Mouse (Mus musculus) limb, embryonic 12.5 days (tissue): ENCODE results near the gene Trim37. TPM values are rescaled to one million over a fixed set of nuclear protein-coding genes. Genes with fewer than 3 reads are reported as not detected.

Experiments
- ATAC-seq: fragments of 200-750 bp; cut with Nextera tagmentation; 2 replicates; pipeline ENCODE4 v1.8.0; 2017; ENCODE audit warnings: low read depth, moderate TSS enrichment; ENCODE audit not compliant: insufficient number of reproducible peaks, insufficient read depth, low FRiP score, low TSS enrichment
- H3K27ac ChIP-seq: fragments of 300-500 bp; sonication (generic); 2 replicates; pipeline ENCODE4 v1.5.1; 2016; ENCODE audit warnings: mild to moderate bottlenecking, moderate library complexity
- H3K27me3 ChIP-seq: fragments of 300-500 bp; sonication (generic); 2 replicates; pipeline ENCODE4 v1.6.1; 2016; ENCODE audit warnings: mild to moderate bottlenecking, moderate library complexity
- H3K36me3 ChIP-seq: fragments of 300-500 bp; sonication (generic); 2 replicates; pipeline ENCODE4 v1.6.1; 2016; ENCODE audit warnings: mild to moderate bottlenecking, moderate library complexity
- H3K4me1 ChIP-seq: fragments of 300-500 bp; sonication (generic); replicated peaks from 2 replicates; pipeline ENCODE4 v1.6.1; 2016
- H3K4me2 ChIP-seq: fragments of 300-500 bp; sonication (generic); 2 replicates; pipeline ENCODE4 v1.6.1; 2016; ENCODE audit warnings: mild to moderate bottlenecking, moderate library complexity
- H3K4me3 ChIP-seq: fragments of 300-500 bp; sonication (generic); replicated peaks from 2 replicates; pipeline ENCODE4 v1.5.1; 2016; ENCODE audit warnings: mild to moderate bottlenecking
- H3K9ac ChIP-seq: fragments of 300-500 bp; sonication (generic); replicated peaks from 2 replicates; pipeline ENCODE4 v1.6.1; 2016; ENCODE audit warnings: mild to moderate bottlenecking, moderate library complexity
- H3K9me3 ChIP-seq: fragments of 300-500 bp; sonication (generic); 2 replicates; pipeline ENCODE4 v1.6.1; 2016; ENCODE audit warnings: mild to moderate bottlenecking, moderate library complexity
- WGBS: fragments of 180-500 bp; shearing (Covaris S2); methylation state at CpG from one replicate; pipeline ENCODE4 v1.1.7; 2016; 5-methylcytosine and 5-hydroxymethylcytosine counted together
- polyA plus RNA-seq: library from polyadenylated mRNA; unstranded; fragments of >200 nt; fragmentation: Nextera tagmentation; extraction: Ambion mirVana; gene quantifications from 2 replicates; pipeline ENCODE4 v1.2.1, GENCODE M21; 2016

Trim37 gene
- polyA plus RNA-seq, 1 experiment from 2014 or later = 35.1 TPM

DNA sequence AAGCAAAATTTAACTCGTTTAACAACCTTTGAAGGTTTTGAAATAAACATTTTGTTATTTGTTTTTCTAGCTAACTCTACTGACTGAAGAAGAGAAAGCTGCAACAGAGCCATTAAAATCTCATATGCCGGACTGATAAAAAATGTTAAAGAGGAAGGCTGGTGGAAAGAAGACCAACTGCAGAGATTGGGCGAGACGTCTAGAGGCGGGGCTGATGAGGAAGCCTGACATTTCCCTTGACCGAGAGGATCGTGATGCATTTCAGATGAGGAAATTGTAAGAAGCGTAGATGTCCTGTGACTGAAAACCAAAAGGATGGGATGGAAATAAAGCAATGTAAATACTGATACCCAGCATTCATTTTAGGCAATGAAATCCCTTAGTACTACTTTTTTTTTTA is 5.0 kb upstream of the Trim37 start:
- Histone ChIP-seq H3K27ac (no peak overlapping the region), H3K4me2 (no peak overlapping the region), H3K9me3 (no peaks in the 10 kb centered on the region), H3K4me1 (peaks cover 8% of the 10 kb centered on the region), H3K9ac (no peak overlapping the region), H3K27me3 (no peaks in the 10 kb centered on the region), H3K4me3 (no peak overlapping the region), H3K36me3 (peaks cover 71% of the 10 kb centered on the region)
- 87% methylated on average over 8 of the region's 8 CpGs for WGBS
- no peak for ATAC-seq

DNA sequence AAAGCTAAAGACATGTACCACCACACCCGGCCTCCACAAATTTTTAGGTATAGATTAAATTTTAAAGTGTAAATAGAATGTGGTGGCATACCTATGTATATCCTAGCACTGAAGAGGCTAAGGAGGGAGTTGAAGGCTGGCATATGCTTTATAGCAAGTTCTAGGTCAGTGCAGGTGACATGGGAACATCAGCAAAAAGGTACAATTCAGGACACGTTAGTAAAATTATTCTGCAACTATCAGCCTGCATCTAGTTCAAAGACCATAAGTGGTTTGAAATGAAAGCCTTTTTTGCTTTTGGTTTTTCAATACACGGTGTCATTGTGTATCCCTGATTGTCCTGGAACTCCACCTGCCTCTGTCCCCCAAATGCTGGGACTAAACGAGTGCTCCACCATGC is 1.3 kb upstream of the Trim37 start:
- Histone ChIP-seq H3K9me3 (no peaks in the 10 kb centered on the region), H3K9ac (no peak overlapping the region), H3K27ac (peak overlapping the region; percentile 89; the same call in 1 of the 2 replicates), H3K36me3 (peaks cover 43% of the 10 kb centered on the region), H3K4me2 (peak overlapping the region; percentile 74), H3K27me3 (no peaks in the 10 kb centered on the region), H3K4me1 (peaks cover 19% of the 10 kb centered on the region), H3K4me3 (peak overlapping the region; percentile 88)
- ATAC-seq = no peak
- 56% methylated on average over 4 of the region's 4 CpGs for WGBS

- Histone ChIP-seq H3K4me1 (peaks cover 19% of the 10 kb centered on the region), H3K4me3 (peak overlapping the region; percentile 88), H3K9me3 (no peaks in the 10 kb centered on the region), H3K27me3 (no peaks in the 10 kb centered on the region), H3K4me2 (peak overlapping the region; percentile 74), H3K36me3 (peaks cover 35% of the 10 kb centered on the region), H3K9ac (peak overlapping the region; percentile 75), H3K27ac (peak overlapping the region; percentile 89)
- 1% methylated on average over 12 of the region's 12 CpGs for WGBS
- ATAC-seq = no peak
These were observed 525 bp upstream of the Trim37 start for GRCm38 (mm10) chr11:87126281-87126823.

DNA sequence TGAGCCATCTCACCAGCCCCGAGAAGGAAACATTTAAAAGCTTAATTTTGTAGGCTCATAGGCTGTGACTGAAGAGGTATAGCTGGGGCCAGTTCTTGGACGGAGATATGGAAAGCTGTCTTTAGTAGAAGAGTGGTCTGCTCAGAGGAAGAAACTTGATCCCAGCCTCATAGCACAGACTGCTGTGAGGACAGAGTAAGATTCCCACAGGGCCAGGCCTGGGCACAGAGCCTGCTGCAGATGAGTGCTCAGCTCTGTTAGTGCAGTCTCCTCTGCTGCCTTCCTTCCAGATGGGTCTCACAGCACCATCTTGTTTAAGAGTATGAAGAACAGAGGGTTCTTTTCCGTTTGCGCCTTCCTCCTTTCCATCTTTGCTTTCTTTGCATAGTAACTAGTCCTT is 9.4 kb downstream of the Trim37 start:
- Histone ChIP-seq H3K4me1 (no peaks in the 10 kb centered on the region), H3K4me2 (no peak overlapping the region), H3K9me3 (no peaks in the 10 kb centered on the region), H3K27me3 (no peaks in the 10 kb centered on the region), H3K27ac (no peak overlapping the region), H3K36me3 (peaks cover 12% of the 10 kb centered on the region), H3K9ac (no peak overlapping the region), H3K4me3 (no peak overlapping the region)
- ATAC-seq = no peak
- WGBS = 91% methylated on average over 4 of the region's 4 CpGs

GRCm38 (mm10) chr11:87158012-87158411 is 31.1 kb downstream of the Trim37 start:
- no peaks in the 10 kb centered on the region for H3K27me3 ChIP-seq
- no peak overlapping the region for H3K4me2 ChIP-seq
- no peak overlapping the region for H3K9ac ChIP-seq
- no peaks in the 10 kb centered on the region for H3K4me1 ChIP-seq
- 94% methylated on average over 2 of the region's 2 CpGs for WGBS
- H3K4me3 ChIP-seq = no peak overlapping the region
- no peak for ATAC-seq
- H3K36me3 ChIP-seq = peaks cover 28% of the 10 kb centered on the region
- H3K27ac ChIP-seq = no peak overlapping the region
- no peaks in the 10 kb centered on the region for H3K9me3 ChIP-seq

- Histone ChIP-seq H3K4me2 (no peak overlapping the region), H3K9me3 (no peaks in the 10 kb centered on the region), H3K4me1 (no peaks in the 10 kb centered on the region), H3K27me3 (no peaks in the 10 kb centered on the region), H3K9ac (no peak overlapping the region), H3K4me3 (no peak overlapping the region), H3K36me3 (peaks cover 48% of the 10 kb centered on the region), H3K27ac (no peak overlapping the region)
- 89% methylated on average over 4 of the region's 4 CpGs for WGBS
- ATAC-seq = no peak
These were observed 35.8 kb downstream of the Trim37 start for GRCm38 (mm10) chr11:87162687-87163086.

DNA sequence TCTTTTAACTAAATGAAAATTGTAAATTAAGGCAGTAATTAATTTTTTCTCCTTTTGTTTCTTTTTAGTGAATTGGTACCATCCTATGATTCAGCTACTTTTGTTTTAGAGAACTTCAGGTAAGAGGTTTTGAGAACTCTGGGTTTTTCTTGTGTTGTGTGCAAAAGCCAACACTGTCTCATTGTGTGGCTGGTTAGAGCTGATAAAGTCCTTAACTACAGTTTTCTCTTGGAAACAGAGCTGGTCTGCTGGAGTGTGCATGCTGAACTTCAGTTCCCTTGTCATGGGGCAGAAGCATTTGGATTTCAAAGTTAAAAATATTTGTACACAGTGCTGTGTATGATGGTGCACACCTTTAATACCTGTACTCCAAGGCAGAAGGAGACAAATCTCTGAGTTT is 36.9 kb downstream of the Trim37 start:
- H3K4me2 ChIP-seq = no peak overlapping the region

DNA sequence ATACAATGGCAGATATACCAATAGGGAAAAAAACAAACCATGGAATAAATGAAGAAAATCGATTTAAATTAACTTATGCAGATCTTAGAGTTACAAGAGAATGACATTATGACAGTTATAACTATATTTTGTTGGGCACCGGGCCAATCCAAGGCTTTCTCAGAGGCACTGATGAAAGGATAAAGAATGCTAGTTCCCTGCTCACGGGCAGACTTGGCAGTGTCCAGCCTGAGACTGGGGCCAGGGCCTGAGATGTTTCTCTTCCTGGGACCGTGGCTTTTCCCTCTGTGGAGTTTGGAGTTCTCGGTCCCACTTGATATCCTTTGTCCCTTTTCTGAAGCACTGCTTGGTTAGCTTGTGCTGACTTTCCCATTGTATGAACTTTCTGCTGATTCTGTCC is 46.7 kb downstream of the Trim37 start:
- Histone ChIP-seq H3K36me3 (peaks cover 28% of the 10 kb centered on the region), H3K4me3 (no peak overlapping the region), H3K27ac (no peak overlapping the region), H3K4me2 (no peak overlapping the region), H3K9ac (no peak overlapping the region), H3K4me1 (no peaks in the 10 kb centered on the region), H3K9me3 (no peaks in the 10 kb centered on the region), H3K27me3 (no peaks in the 10 kb centered on the region)
- WGBS = 88% methylated on average over 5 of the region's 5 CpGs
- ATAC-seq = no peak

More for the DNA sequence above, 36.9 kb downstream of the Trim37 start:
- Histone ChIP-seq H3K27ac (no peak overlapping the region), H3K9ac (no peak overlapping the region), H3K4me3 (no peak overlapping the region), H3K9me3 (no peaks in the 10 kb centered on the region), H3K36me3 (peaks cover 58% of the 10 kb centered on the region), H3K4me1 (no peaks in the 10 kb centered on the region), H3K27me3 (no peaks in the 10 kb centered on the region)
- ATAC-seq = no peak

- no peak for ATAC-seq
- Histone ChIP-seq H3K9me3 (no peaks in the 10 kb centered on the region), H3K27me3 (no peaks in the 10 kb centered on the region), H3K4me2 (no peak overlapping the region), H3K27ac (no peak overlapping the region), H3K4me1 (no peaks in the 10 kb centered on the region), H3K36me3 (peaks cover 23% of the 10 kb centered on the region), H3K9ac (no peak overlapping the region), H3K4me3 (no peak overlapping the region)
- WGBS = 97% methylated on average over 4 of the region's 4 CpGs
These were observed 48.2 kb downstream of the Trim37 start for GRCm38 (mm10) chr11:87175031-87175430.

DNA sequence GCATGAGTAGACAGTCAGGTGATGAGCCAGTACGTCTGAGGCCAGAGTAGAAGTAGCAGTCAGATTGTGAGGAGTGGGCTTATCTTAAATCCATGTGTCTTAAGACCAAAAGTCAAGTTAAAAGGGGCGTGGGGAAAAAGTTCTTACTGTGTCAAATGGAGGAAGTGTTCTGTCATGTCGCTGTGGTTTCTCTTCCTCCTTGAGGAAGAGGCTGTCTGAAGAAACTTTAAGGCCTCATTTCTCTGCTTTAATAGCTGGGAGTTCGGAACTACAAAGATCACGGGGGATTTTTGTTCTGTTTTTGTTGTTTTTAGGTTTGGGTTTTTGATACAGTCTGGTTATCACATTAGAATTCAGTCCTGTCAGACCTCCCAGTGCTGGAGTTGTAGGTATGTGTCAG is 85.4 kb downstream of the Trim37 start:
- no peak for ATAC-seq
- Histone ChIP-seq H3K9ac (no peak overlapping the region), H3K36me3 (peaks cover 24% of the 10 kb centered on the region), H3K4me3 (no peak overlapping the region), H3K9me3 (no peaks in the 10 kb centered on the region), H3K4me2 (no peak overlapping the region), H3K27me3 (no peaks in the 10 kb centered on the region), H3K4me1 (no peaks in the 10 kb centered on the region), H3K27ac (no peak overlapping the region)
- WGBS = 84% methylated on average over 5 of the region's 5 CpGs

GRCm38 (mm10) chr11:87222686-87223085 is 95.8 kb downstream of the Trim37 start:
- Histone ChIP-seq H3K4me2 (no peak overlapping the region), H3K9me3 (no peaks in the 10 kb centered on the region), H3K36me3 (peaks cover 20% of the 10 kb centered on the region; the same call in 1 of the 2 replicates), H3K4me3 (no peak overlapping the region), H3K9ac (no peak overlapping the region), H3K27ac (no peak overlapping the region), H3K4me1 (no peaks in the 10 kb centered on the region), H3K27me3 (no peaks in the 10 kb centered on the region)
- 88% methylated on average over 3 of the region's 3 CpGs for WGBS
- ATAC-seq = no peak

DNA sequence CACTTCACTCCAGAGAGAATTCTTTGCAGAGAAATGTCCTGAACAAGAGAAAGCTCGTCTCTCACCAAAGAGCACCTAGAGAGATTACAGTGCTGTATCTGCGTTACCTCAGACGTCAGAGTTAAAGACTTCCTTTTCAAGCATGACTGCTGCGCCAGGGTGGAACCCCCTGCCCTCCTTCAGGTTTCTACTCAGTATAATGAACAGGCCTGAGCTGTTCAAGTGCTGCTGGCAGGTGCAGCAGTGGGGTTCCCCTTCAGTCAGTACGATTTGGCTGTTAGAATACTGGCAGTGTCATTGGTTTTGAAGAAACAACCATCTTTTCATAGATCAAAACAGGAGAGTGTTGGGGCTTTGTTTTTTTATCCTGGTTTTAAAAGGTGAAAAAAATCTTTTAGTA is 100.2 kb downstream of the Trim37 start:
- no peaks in the 10 kb centered on the region for H3K27me3 ChIP-seq
- H3K4me1 ChIP-seq = no peaks in the 10 kb centered on the region
- peaks cover 6% of the 10 kb centered on the region; the same call in 1 of the 2 replicates for H3K36me3 ChIP-seq
- ATAC-seq = no peak
- no peak overlapping the region for H3K27ac ChIP-seq
- 80% methylated on average over 5 of the region's 5 CpGs for WGBS
- H3K4me2 ChIP-seq = no peak overlapping the region
- H3K9me3 ChIP-seq = no peaks in the 10 kb centered on the region
- no peak overlapping the region for H3K4me3 ChIP-seq
- H3K9ac ChIP-seq = no peak overlapping the region
